Mouse (Mus musculus) heart, embryonic 15.5 days (tissue): ENCODE data around the gene Ppp2r5e. TPM values are rescaled to one million over a fixed set of nuclear protein-coding genes. Genes with fewer than 3 reads are reported as not detected.

Experiments
- ATAC-seq: fragments of 200-750 bp; cut with Nextera tagmentation; replicated peaks from 2 replicates; pipeline ENCODE4 v1.8.0; 2017; ENCODE audit warnings: low read depth, moderate TSS enrichment; ENCODE audit not compliant: insufficient number of reproducible peaks, insufficient read depth, low FRiP score
- H3K27ac ChIP-seq: fragments of 300-500 bp; sonication (generic); 2 replicates; pipeline ENCODE4 v1.5.1; 2015; ENCODE audit warnings: mild to moderate bottlenecking, inconsistent platforms
- H3K27me3 ChIP-seq: fragments of 300-500 bp; sonication (generic); 2 replicates; pipeline ENCODE4 v1.6.1; 2015; ENCODE audit warnings: inconsistent platforms
- H3K36me3 ChIP-seq: fragments of 300-500 bp; sonication (generic); 2 replicates; pipeline ENCODE4 v1.6.1; 2015; ENCODE audit warnings: mild to moderate bottlenecking, inconsistent platforms
- H3K4me1 ChIP-seq: fragments of 300-500 bp; sonication (generic); replicated peaks from 2 replicates; pipeline ENCODE4 v1.6.1; 2015; ENCODE audit warnings: inconsistent platforms
- H3K4me2 ChIP-seq: fragments of 300-500 bp; sonication (generic); 2 replicates; pipeline ENCODE4 v1.6.1; 2015; ENCODE audit warnings: inconsistent platforms, mild to moderate bottlenecking, moderate library complexity
- H3K4me3 ChIP-seq: fragments of 300-500 bp; sonication (generic); 2 replicates; pipeline ENCODE4 v1.5.1; 2015; ENCODE audit warnings: mild to moderate bottlenecking, inconsistent platforms
- H3K9ac ChIP-seq: fragments of 300-500 bp; sonication (generic); 2 replicates; pipeline ENCODE4 v1.6.1; 2015; ENCODE audit warnings: mild to moderate bottlenecking, inconsistent platforms
- H3K9me3 ChIP-seq: fragments of 300-500 bp; sonication (generic); replicated peaks from 2 replicates; pipeline ENCODE4 v1.6.1; 2016; ENCODE audit warnings: inconsistent platforms
- WGBS: fragments of 180-500 bp; shearing (Covaris S2); methylation state at CpG from one replicate; pipeline ENCODE4 v1.1.7; 2015; ENCODE audit warnings: mixed read lengths; 5-methylcytosine and 5-hydroxymethylcytosine counted together
- polyA plus RNA-seq: library from polyadenylated mRNA; unstranded; fragments of >200 nt; fragmentation: Nextera tagmentation; extraction: Ambion mirVana; gene quantifications from 2 replicates; pipeline ENCODE4 v1.2.1, GENCODE M21; 2015

Gene Ppp2r5e
- polyA plus RNA-seq, 1 experiment from 2014 or later, result 11.4 TPM

GRCm38 (mm10) chr12:75548999-75549398 is 47.0 kb downstream of the Ppp2r5e start:
- H3K4me3 ChIP-seq, result no peak overlapping the region
- H3K36me3 ChIP-seq, result no peaks in the 10 kb centered on the region
- H3K4me1 ChIP-seq, result peaks cover 22% of the 10 kb centered on the region
- no peak overlapping the region for H3K9ac ChIP-seq
- no peak overlapping the region for H3K4me2 ChIP-seq
- H3K27me3 ChIP-seq, result no peaks in the 10 kb centered on the region
- H3K27ac ChIP-seq, result no peak overlapping the region
- no peak for ATAC-seq
- no peaks in the 10 kb centered on the region for H3K9me3 ChIP-seq
- WGBS, result 65% methylated on average over 9 of the region's 9 CpGs

GRCm38 (mm10) chr12:75547174-75547573 is 48.9 kb downstream of the Ppp2r5e start:
- Histone ChIP-seq H3K4me3 (no peak overlapping the region), H3K9me3 (no peaks in the 10 kb centered on the region), H3K27me3 (no peaks in the 10 kb centered on the region), H3K4me1 (peaks cover 21% of the 10 kb centered on the region), H3K27ac (no peak overlapping the region), H3K4me2 (no peak overlapping the region), H3K36me3 (no peaks in the 10 kb centered on the region), H3K9ac (no peak overlapping the region)
- ATAC-seq, result no peak
- 54% methylated on average over 3 of the region's 3 CpGs for WGBS

GRCm38 (mm10) chr12:75546241-75546640 is 49.8 kb downstream of the Ppp2r5e start:
- no peak overlapping the region for H3K27ac ChIP-seq
- H3K4me1 ChIP-seq, result peaks cover 22% of the 10 kb centered on the region
- no peak overlapping the region for H3K4me3 ChIP-seq
- WGBS, result 88% methylated on average over 5 of the region's 5 CpGs
- ATAC-seq, result no peak
- H3K36me3 ChIP-seq, result no peaks in the 10 kb centered on the region
- H3K27me3 ChIP-seq, result no peaks in the 10 kb centered on the region
- H3K4me2 ChIP-seq, result no peak overlapping the region
- no peaks in the 10 kb centered on the region for H3K9me3 ChIP-seq
- no peak overlapping the region for H3K9ac ChIP-seq

GRCm38 (mm10) chr12:75545431-75545925 is 50.6 kb downstream of the Ppp2r5e start:
- no peak for ATAC-seq
- Histone ChIP-seq H3K36me3 (no peaks in the 10 kb centered on the region), H3K27ac (no peak overlapping the region), H3K9me3 (no peaks in the 10 kb centered on the region), H3K27me3 (no peaks in the 10 kb centered on the region), H3K4me2 (no peak overlapping the region), H3K4me3 (no peak overlapping the region), H3K4me1 (peaks cover 27% of the 10 kb centered on the region), H3K9ac (no peak overlapping the region)
- 91% methylated on average over 4 of the region's 4 CpGs for WGBS

GRCm38 (mm10) chr12:75544666-75545065 is 51.4 kb downstream of the Ppp2r5e start:
- Histone ChIP-seq H3K9ac (no peak overlapping the region), H3K4me3 (no peak overlapping the region), H3K9me3 (no peaks in the 10 kb centered on the region), H3K27me3 (no peaks in the 10 kb centered on the region), H3K4me2 (no peak overlapping the region), H3K36me3 (no peaks in the 10 kb centered on the region), H3K4me1 (peaks cover 31% of the 10 kb centered on the region), H3K27ac (no peak overlapping the region)
- ATAC-seq, result no peak
- WGBS, result 40% methylated on average over 2 of the region's 2 CpGs

- Histone ChIP-seq H3K4me2 (no peak overlapping the region), H3K27ac (no peak overlapping the region), H3K4me3 (no peak overlapping the region), H3K9me3 (no peaks in the 10 kb centered on the region), H3K4me1 (peaks cover 31% of the 10 kb centered on the region), H3K27me3 (no peaks in the 10 kb centered on the region), H3K9ac (no peak overlapping the region), H3K36me3 (no peaks in the 10 kb centered on the region)
- WGBS, result 63% methylated on average over 2 of the region's 2 CpGs
- ATAC-seq, result no peak
Observed at GRCm38 (mm10) chr12:75544259-75544658, 51.8 kb downstream of the Ppp2r5e start.

- H3K36me3 ChIP-seq, result no peaks in the 10 kb centered on the region
- H3K9ac ChIP-seq, result no peak overlapping the region
- H3K27ac ChIP-seq, result no peak overlapping the region
- peaks cover 28% of the 10 kb centered on the region for H3K4me1 ChIP-seq
- no peaks in the 10 kb centered on the region for H3K27me3 ChIP-seq
- H3K4me3 ChIP-seq, result no peak overlapping the region
- ATAC-seq, result no peak
- no peaks in the 10 kb centered on the region for H3K9me3 ChIP-seq
- 65% methylated on average over 3 of the region's 3 CpGs for WGBS
- no peak overlapping the region for H3K4me2 ChIP-seq
Observed at GRCm38 (mm10) chr12:75543346-75543745, 52.7 kb downstream of the Ppp2r5e start.

- no peaks in the 10 kb centered on the region for H3K27me3 ChIP-seq
- H3K9me3 ChIP-seq, result no peaks in the 10 kb centered on the region
- ATAC-seq, result no peak
- H3K4me3 ChIP-seq, result no peak overlapping the region
- H3K27ac ChIP-seq, result no peak overlapping the region
- H3K36me3 ChIP-seq, result no peaks in the 10 kb centered on the region
- peaks cover 34% of the 10 kb centered on the region for H3K4me1 ChIP-seq
- no peak overlapping the region for H3K9ac ChIP-seq
- WGBS, result 80% methylated on average over 5 of the region's 5 CpGs
- H3K4me2 ChIP-seq, result no peak overlapping the region
Observed at GRCm38 (mm10) chr12:75540621-75541171, 55.3 kb downstream of the Ppp2r5e start.

GRCm38 (mm10) chr12:75539228-75539627 is 56.8 kb downstream of the Ppp2r5e start:
- Histone ChIP-seq H3K27me3 (no peaks in the 10 kb centered on the region), H3K4me2 (no peak overlapping the region), H3K27ac (no peak overlapping the region), H3K9ac (no peak overlapping the region), H3K4me3 (no peak overlapping the region), H3K36me3 (no peaks in the 10 kb centered on the region), H3K4me1 (peaks cover 40% of the 10 kb centered on the region), H3K9me3 (no peaks in the 10 kb centered on the region)
- WGBS, result 84% methylated on average over 3 of the region's 3 CpGs
- no peak for ATAC-seq

- WGBS, result 79% methylated on average over 6 of the region's 6 CpGs
- Histone ChIP-seq H3K9ac (no peak overlapping the region), H3K27me3 (no peaks in the 10 kb centered on the region), H3K9me3 (no peaks in the 10 kb centered on the region), H3K4me1 (peaks cover 41% of the 10 kb centered on the region), H3K4me2 (no peak overlapping the region), H3K36me3 (no peaks in the 10 kb centered on the region), H3K4me3 (no peak overlapping the region), H3K27ac (no peak overlapping the region)
- ATAC-seq, result no peak
Observed at GRCm38 (mm10) chr12:75537673-75538423, 58.2 kb downstream of the Ppp2r5e start.

GRCm38 (mm10) chr12:75537019-75537672 is 58.9 kb downstream of the Ppp2r5e start:
- H3K4me3 ChIP-seq, result no peak overlapping the region

More at GRCm38 (mm10) chr12:75537019-75537672, 58.9 kb downstream of the Ppp2r5e start:
- ATAC-seq, result no peak
- Histone ChIP-seq H3K36me3 (no peaks in the 10 kb centered on the region), H3K4me1 (peaks cover 41% of the 10 kb centered on the region), H3K4me2 (no peak overlapping the region), H3K9me3 (no peaks in the 10 kb centered on the region), H3K27me3 (no peaks in the 10 kb centered on the region), H3K27ac (0 out of 2 replicates have a peak overlapping the region, but pooled peaks have one; percentile 32), H3K9ac (no peak overlapping the region)
- WGBS, result 48% methylated on average over 7 of the region's 7 CpGs
